2 mouse cellular contexts compared by ENCODE assay signal in the genomic region with DNA sequence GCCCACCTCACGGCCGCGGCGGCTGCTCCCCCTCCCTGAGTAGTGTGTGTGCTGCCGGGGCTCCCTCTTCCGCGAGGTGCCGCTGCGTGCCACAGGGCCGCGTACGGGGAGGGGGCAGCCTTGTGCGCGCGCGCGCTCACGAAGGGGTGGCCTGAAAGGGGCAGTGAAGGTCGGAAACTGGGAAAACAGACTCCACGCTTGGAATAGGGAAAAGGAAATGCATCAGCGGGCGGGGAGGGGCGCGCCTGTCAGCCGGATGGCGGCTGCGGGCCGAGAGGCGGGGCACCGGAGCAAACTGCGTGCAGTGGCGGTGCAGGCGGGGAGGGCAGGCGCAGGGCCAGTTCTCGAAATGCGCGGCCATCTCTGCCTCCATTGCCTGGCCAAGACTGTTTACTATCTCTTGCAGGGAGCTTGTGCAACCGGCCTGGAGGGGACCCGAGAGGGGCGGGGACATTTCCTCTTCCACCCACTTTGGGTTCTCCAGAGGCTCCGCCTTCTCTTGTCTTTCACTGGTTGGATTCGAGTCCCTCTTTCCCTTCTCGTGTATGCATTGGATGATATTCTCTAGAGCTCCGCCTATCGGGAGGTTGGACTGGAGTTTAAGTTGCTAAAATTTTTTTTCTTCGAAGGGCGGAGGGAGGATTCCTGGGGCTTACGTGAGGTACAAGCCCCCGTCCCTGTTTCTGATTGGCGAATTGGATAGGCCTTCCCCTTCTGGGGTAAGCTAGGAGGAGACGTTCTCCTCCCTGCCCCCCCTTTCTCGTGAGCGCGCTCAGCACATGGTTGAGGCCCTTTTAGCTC.
A peak's percentile ranks its signal among the peaks of the same experiment; 100 is the strongest.
TF ChIP-seq lines count a peak whose summit lies in the region.

No protein-coding gene starts in this region.

TF ChIP-seq in C2C12, 6 proteins besides CTCF, POLR2A, EP300 and RAD21 (continued from another document):
- TF ChIP-seq FOSL1 (IDR thresholded peaks at IDR 0.05; ENCODE audit: insufficient read depth, low read length, poor library complexity, severe bottlenecking) = no peak
- peak; percentile 76 for TF ChIP-seq CEBPB (IDR thresholded peaks at IDR 0.05; ENCODE audit: low read depth)
- no peak for TF ChIP-seq MYOG (IDR thresholded peaks at IDR 0.05; ENCODE audit: control insufficient read depth, extremely low read depth, insufficient read length)

TF ChIP-seq in myocyte, 11 proteins besides CTCF, POLR2A, EP300 and RAD21 (continued from another document):
- TF ChIP-seq POLR2AphosphoS2 (IDR thresholded peaks at IDR 0.05; ENCODE audit: insufficient read length, low read depth) (peak; percentile 55), E2F4 (IDR thresholded peaks at IDR 0.05; ENCODE audit: insufficient read depth) (no peak), CEBPB (IDR thresholded peaks at IDR 0.05; ENCODE audit: insufficient read depth, poor library complexity, severe bottlenecking) (peak; percentile 77), TCF12 (IDR thresholded peaks at IDR 0.05; ENCODE audit: insufficient read depth, poor library complexity, severe bottlenecking) (no peak), MYOD1 (IDR thresholded peaks at IDR 0.05; ENCODE audit: control insufficient read depth in 1 of 3, insufficient read length in 2 of 3, low read depth in 2 of 3) (no peak), MAX (IDR thresholded peaks at IDR 0.05; ENCODE audit: low read depth) (peak; percentile 85), SRF (IDR thresholded peaks at IDR 0.05; ENCODE audit: control insufficient read depth, insufficient read length, low read depth) (no peak), REST (IDR thresholded peaks at IDR 0.05; ENCODE audit: insufficient read depth, insufficient read length) (no peak), TCF3 (IDR thresholded peaks at IDR 0.05; ENCODE audit: insufficient read length, low read depth) (no peak)
